Mouse (Mus musculus) kidney, adult 9 months (tissue): ENCODE measurements around the gene Eif2d.

Experiments used
- DNase-seq: peaks from one replicate; pipeline ENCODE4 v3.0.0; 2022

The Eif2d gene

GRCm38 (mm10) chr1:131184253-131184955 lies 31.4 kb downstream of the Eif2d start:
- DNase-seq, result peak; percentile 29

- DNase-seq, result no peak
Measured at GRCm38 (mm10) chr1:131184956-131185660, 32.1 kb downstream of the Eif2d start.

GRCm38 (mm10) chr1:131185821-131186506 lies 33.0 kb downstream of the Eif2d start:
- no peak for DNase-seq

GRCm38 (mm10) chr1:131186995-131187394 lies 34.0 kb downstream of the Eif2d start:
- DNase-seq, result no peak

- DNase-seq, result no peak
Measured at GRCm38 (mm10) chr1:131187856-131188255, 34.9 kb downstream of the Eif2d start.

GRCm38 (mm10) chr1:131188655-131189054 lies 35.7 kb downstream of the Eif2d start:
- no peak for DNase-seq

- peak; percentile 50 for DNase-seq
Measured at GRCm38 (mm10) chr1:131193746-131194145, 40.8 kb downstream of the Eif2d start.

- DNase-seq, result no peak
Measured at GRCm38 (mm10) chr1:131195653-131196052, 42.7 kb downstream of the Eif2d start.

- DNase-seq, result no peak
Measured at GRCm38 (mm10) chr1:131196107-131196506, 43.1 kb downstream of the Eif2d start.

- no peak for DNase-seq
Measured at GRCm38 (mm10) chr1:131198417-131198960, 45.5 kb downstream of the Eif2d start.

- peak; percentile 44 for DNase-seq
Measured at GRCm38 (mm10) chr1:131199118-131199821, 46.3 kb downstream of the Eif2d start.

GRCm38 (mm10) chr1:131199976-131200375 lies 47.0 kb downstream of the Eif2d start:
- peak; percentile 40 for DNase-seq

- DNase-seq, result no peak
Measured at GRCm38 (mm10) chr1:131200588-131200987, 47.6 kb downstream of the Eif2d start.

- no peak for DNase-seq
Measured at GRCm38 (mm10) chr1:131201391-131201790, 48.4 kb downstream of the Eif2d start.

GRCm38 (mm10) chr1:131204461-131204860 lies 51.5 kb downstream of the Eif2d start:
- DNase-seq, result no peak

GRCm38 (mm10) chr1:131206342-131206741 lies 53.4 kb downstream of the Eif2d start:
- DNase-seq, result no peak

GRCm38 (mm10) chr1:131207531-131207930 lies 54.5 kb downstream of the Eif2d start:
- peak; percentile 57 for DNase-seq

- DNase-seq, result no peak
Measured at GRCm38 (mm10) chr1:131208081-131208480, 55.1 kb downstream of the Eif2d start.

GRCm38 (mm10) chr1:131208800-131209199 lies 55.8 kb downstream of the Eif2d start:
- no peak for DNase-seq

- no peak for DNase-seq
Measured at GRCm38 (mm10) chr1:131209971-131210426, 57.0 kb downstream of the Eif2d start.

GRCm38 (mm10) chr1:131211655-131212054 lies 58.7 kb downstream of the Eif2d start:
- no peak for DNase-seq

GRCm38 (mm10) chr1:131212956-131213355 lies 60.0 kb downstream of the Eif2d start:
- DNase-seq, result no peak

GRCm38 (mm10) chr1:131213361-131213760 lies 60.4 kb downstream of the Eif2d start:
- DNase-seq, result no peak
